Mouse (Mus musculus) ES-Bruce4 (cell line): ENCODE measurements around the gene Plxdc2. TPM values are rescaled to one million over a fixed set of nuclear protein-coding genes. Genes with fewer than 3 reads are reported as not detected.

Source experiments
- H3K27ac ChIP-seq: 2 replicates; pipeline ENCODE4 v1.5.1; 2012; ENCODE audit warnings: low read length, inconsistent platforms; ENCODE audit not compliant: insufficient read depth
- H3K27me3 ChIP-seq: 2 replicates; pipeline ENCODE4 v1.6.1; 2012; ENCODE audit warnings: mild to moderate bottlenecking, low read length, inconsistent platforms; ENCODE audit not compliant: control insufficient read depth, poor library complexity, insufficient read depth, severe bottlenecking
- H3K36me3 ChIP-seq: 2 replicates; pipeline ENCODE4 v1.6.1; 2012; ENCODE audit warnings: inconsistent platforms, mild to moderate bottlenecking, low read length, moderate library complexity; ENCODE audit not compliant: control insufficient read depth, poor library complexity, insufficient read depth, severe bottlenecking
- H3K4me1 ChIP-seq: one replicate; pipeline ENCODE4 v1.8.1; 2011; ENCODE audit warnings: low read length; ENCODE audit not compliant: control insufficient read depth, insufficient read depth
- H3K4me3 ChIP-seq: 2 replicates; pipeline ENCODE4 v1.5.1; 2011; ENCODE audit warnings: low read depth, mild to moderate bottlenecking, low read length
- H3K9ac ChIP-seq: 2 replicates; pipeline ENCODE4 v1.6.1; 2012; ENCODE audit warnings: low read depth, mild to moderate bottlenecking, inconsistent platforms; ENCODE audit not compliant: poor library complexity, severe bottlenecking
- H3K9me3 ChIP-seq: replicated peaks from 2 replicates; pipeline ENCODE4 v1.6.1; 2012; ENCODE audit warnings: mild to moderate bottlenecking, low read length, inconsistent platforms; ENCODE audit not compliant: control insufficient read depth, poor library complexity, insufficient read depth, severe bottlenecking
- CTCF ChIP-seq: IDR thresholded peaks from one replicate; pipeline ENCODE4 v1.8.1; 2011; ENCODE audit warnings: low read depth, low read length
- EP300 ChIP-seq: IDR thresholded peaks from 2 replicates; pipeline ENCODE4 v1.6.1; 2011; ENCODE audit warnings: low read depth, low read length; ENCODE audit not compliant: insufficient read depth
- POLR2A ChIP-seq: IDR thresholded peaks from one replicate; pipeline ENCODE4 v1.8.1; 2011; ENCODE audit warnings: low read length; ENCODE audit not compliant: insufficient read depth
- polyA plus RNA-seq: library from polyadenylated mRNA; stranded (reverse); fragments of >200 nt; gene quantifications from 2 replicates; pipeline ENCODE4 v1.2.4, GENCODE M21; 2011; ENCODE audit warnings: low read depth; ENCODE audit not compliant: missing spikeins, insufficient read depth, insufficient read length

Plxdc2 gene
- polyA plus RNA-seq, 1 experiment = 20.0 TPM

DNA sequence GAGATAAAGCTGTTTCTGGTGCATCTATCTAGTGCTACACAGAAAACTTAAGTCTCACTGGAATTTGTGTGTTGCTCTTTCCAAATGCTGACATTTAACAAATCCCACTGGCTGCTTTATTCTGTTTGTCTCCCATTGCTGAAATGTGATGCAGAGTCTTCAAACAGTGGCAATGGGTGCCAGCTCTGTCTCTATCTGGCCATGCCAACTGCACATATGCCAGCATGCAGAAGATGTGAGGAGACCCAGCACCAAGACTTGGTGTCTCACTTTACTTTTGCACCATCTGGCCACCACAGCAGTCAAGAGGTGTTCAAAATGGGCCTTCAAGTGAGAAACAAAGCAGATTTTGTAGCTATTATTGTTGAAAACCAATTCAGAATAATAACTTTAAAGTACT, 439.2 kb downstream of the Plxdc2 start:
- Histone ChIP-seq H3K4me3 (no peak overlapping the region), H3K27ac (no peak overlapping the region), H3K9me3 (no peaks in the 10 kb centered on the region), H3K4me1 (no peaks in the 10 kb centered on the region), H3K9ac (no peak overlapping the region), H3K27me3 (no peaks in the 10 kb centered on the region), H3K36me3 (no peaks in the 10 kb centered on the region)
- TF ChIP-seq CTCF = no peak
- TF ChIP-seq EP300 = no peak
- no peak for TF ChIP-seq POLR2A
